Mouse (Mus musculus): ENCODE measurements around the gene Nin.

- TF ChIP-seq GATA1 (IDR thresholded peaks at IDR 0.05; ENCODE audit: borderline replicate concordance, low read length) (no peak), CTCF (IDR thresholded peaks at IDR 0.05; ENCODE audit: low read depth, low read length) (no peak), POLR2AphosphoS5 (IDR thresholded peaks at IDR 0.05; ENCODE audit: insufficient replicate concordance, low read depth, low read length) (no peak), TAL1 (conservative IDR thresholded peaks at IDR 0.05; ENCODE audit: low read depth, low read length) (no peak)
Observed at GRCm38 (mm10) chr12:70044353-70044752, 69.2 kb downstream of the Nin start.
